In the genomic region with DNA sequence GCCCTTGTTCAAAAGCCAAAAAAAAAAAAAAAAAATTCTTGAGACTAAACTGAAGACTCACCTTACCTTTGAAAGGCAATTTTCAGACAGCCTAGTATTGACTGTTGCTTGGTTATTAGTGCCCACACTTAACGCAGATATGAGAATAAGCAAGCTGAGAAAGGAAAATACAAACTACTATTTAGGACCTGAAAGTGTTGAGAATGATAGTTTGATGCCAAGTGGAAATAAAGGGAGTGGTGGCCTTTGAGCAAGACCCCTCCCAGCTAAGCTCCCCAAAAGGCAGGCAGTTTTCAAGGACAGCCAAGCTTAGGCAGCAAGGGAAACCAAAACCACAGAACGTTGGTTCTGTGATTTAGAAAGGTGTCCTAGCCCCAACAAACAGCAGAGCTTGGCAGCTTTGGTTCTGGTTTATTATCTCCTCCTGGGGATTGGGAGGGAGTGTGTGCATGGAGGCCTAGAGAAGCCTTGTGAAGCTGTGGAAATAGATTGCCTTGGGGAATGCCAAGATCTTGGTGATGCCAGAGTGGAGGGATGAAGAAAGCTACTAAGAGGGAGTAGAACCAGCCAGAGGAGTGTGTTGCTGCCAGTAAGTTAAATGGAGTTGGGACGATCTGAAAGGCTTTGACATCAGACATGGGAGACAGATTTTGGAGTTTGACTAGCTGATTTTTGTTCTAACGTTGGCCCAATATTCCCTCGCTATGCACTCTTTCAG, we compare ENCODE assay signal across 17 mouse cellular contexts. TPM values are rescaled to one million over a fixed set of nuclear protein-coding genes. Genes with fewer than 3 reads are reported as not detected.
DNase-seq lines count a peak whose midpoint lies in the region; ATAC-seq and TF ChIP-seq lines count a peak whose summit lies in the region.
"Had no signal": no experiment of that assay in that cellular context is flagged by ENCODE, and none has a peak within 500 bp of the region (broad histone marks: within the 10 kb centered on the region; RNA-seq: fewer than 3 reads in every experiment).

No protein-coding gene starts in this region.

- no peaks in the 10 kb centered on the region for H3K4me1 ChIP-seq in forebrain, embryonic 11.5 days (replicated peaks; ENCODE audit: control insufficient read depth, insufficient read depth, low read length)
- no peaks in the 10 kb centered on the region for H3K4me1 ChIP-seq in forebrain, embryonic 13.5 days
- no peaks in the 10 kb centered on the region for H3K4me1 ChIP-seq in kidney, embryonic 16.5 days (ENCODE audit: insufficient read depth, low read length)
- no peaks in the 10 kb centered on the region for H3K4me1 ChIP-seq in intestine, postnatal 0 days (replicated peaks; ENCODE audit: control insufficient read depth, insufficient read depth, low read length)
- H3K4me1 ChIP-seq: megakaryocyte, embryonic 14.5 days had no signal

- no peak overlapping the region for H3K4me3 ChIP-seq in forebrain, embryonic 11.5 days (ENCODE audit: low read depth, low read length)
- no peak overlapping the region for H3K4me3 ChIP-seq in forebrain, embryonic 13.5 days
- H3K4me3 ChIP-seq in kidney, embryonic 16.5 days (ENCODE audit: low read length) = no peak overlapping the region
- no peak overlapping the region for H3K4me3 ChIP-seq in intestine, postnatal 0 days (ENCODE audit: low read depth, low read length)
- H3K4me3 ChIP-seq: megakaryocyte, embryonic 14.5 days had no signal

- peaks cover 58% of the 10 kb centered on the region for H3K36me3 ChIP-seq in forebrain, embryonic 11.5 days (ENCODE audit: control insufficient read depth, insufficient read depth, low read length)
- H3K36me3 ChIP-seq in forebrain, embryonic 13.5 days (ENCODE audit: poor library complexity, severe bottlenecking) = peaks cover 98% of the 10 kb centered on the region
- H3K36me3 ChIP-seq in kidney, embryonic 16.5 days (ENCODE audit: insufficient read depth, low read length) = peaks cover 92% of the 10 kb centered on the region
- peaks cover 95% of the 10 kb centered on the region for H3K36me3 ChIP-seq in intestine, postnatal 0 days (ENCODE audit: control insufficient read depth, insufficient read depth)

- DNase-seq in forebrain, embryonic 11.5 days (ENCODE audit: low spot score) = no peak
- no peak for DNase-seq in kidney, adult 11 months
- peak; percentile 32 for DNase-seq in 416B (ENCODE audit: low read depth)
- DNase-seq in right cerebral cortex, postnatal 4 days = no peak
- DNase-seq: cerebellum, adult 18-20 months; heart, postnatal 14 days; kidney, adult 18-20 months; thymus, adult 2 months had no signal

- H3K27me3 ChIP-seq in forebrain, embryonic 11.5 days (ENCODE audit: control insufficient read depth, insufficient read depth, low read length) = no peaks in the 10 kb centered on the region
- H3K27me3 ChIP-seq in forebrain, embryonic 13.5 days = no peaks in the 10 kb centered on the region
- no peaks in the 10 kb centered on the region for H3K27me3 ChIP-seq in kidney, embryonic 16.5 days (ENCODE audit: insufficient read depth, low read length)
- H3K27me3 ChIP-seq in intestine, postnatal 0 days (replicated peaks; ENCODE audit: control insufficient read depth, insufficient read depth, low read length) = no peaks in the 10 kb centered on the region
- H3K27me3 ChIP-seq: megakaryocyte, embryonic 14.5 days; Patski had no signal

- TF ChIP-seq CTCF in intestine, postnatal 0 days (IDR thresholded peaks at IDR 0.05; ENCODE audit: low read depth) = no peak

- no peak overlapping the region for H3K9ac ChIP-seq in forebrain, embryonic 11.5 days (ENCODE audit: low read length)
- H3K9ac ChIP-seq in forebrain, embryonic 13.5 days = no peak overlapping the region
- H3K9ac ChIP-seq in kidney, embryonic 16.5 days (replicated peaks; ENCODE audit: low read length) = no peak overlapping the region
- H3K9ac ChIP-seq in intestine, postnatal 0 days (ENCODE audit: low read depth, low read length) = no peak overlapping the region
- H3K9ac ChIP-seq: liver, embryonic 14.5 days had no signal

- 70% methylated on average over 5 of the region's 5 CpGs for WGBS in forebrain, embryonic 11.5 days
- 75% methylated on average over 5 of the region's 5 CpGs for WGBS in forebrain, embryonic 13.5 days
- 59% methylated on average over 5 of the region's 5 CpGs for WGBS in kidney, embryonic 16.5 days
- WGBS in intestine, postnatal 0 days = 65% methylated on average over 5 of the region's 5 CpGs

- H3K9me3 ChIP-seq in forebrain, embryonic 11.5 days (ENCODE audit: control insufficient read depth, low read length) = no peaks in the 10 kb centered on the region
- H3K9me3 ChIP-seq in forebrain, embryonic 13.5 days (replicated peaks) = no peaks in the 10 kb centered on the region
- H3K9me3 ChIP-seq in kidney, embryonic 16.5 days (ENCODE audit: low read length) = no peaks in the 10 kb centered on the region; the same call in 1 of the 2 replicates
- H3K9me3 ChIP-seq in intestine, postnatal 0 days (ENCODE audit: control insufficient read depth) = no peaks in the 10 kb centered on the region

- ATAC-seq in forebrain, embryonic 11.5 days (replicated peaks; ENCODE audit: low FRiP score) = no peak
- no peak for ATAC-seq in forebrain, embryonic 13.5 days
- no peak for ATAC-seq in kidney, embryonic 16.5 days (ENCODE audit: low FRiP score, low TSS enrichment)
- no peak for ATAC-seq in intestine, postnatal 0 days
- no peak for ATAC-seq in granulocyte monocyte progenitor cell, adult 5-6 weeks (replicated peaks; ENCODE audit: poor library complexity, severe bottlenecking)
- ATAC-seq: Patski had no signal

- H3K4me2 ChIP-seq in forebrain, embryonic 11.5 days (ENCODE audit: low read depth, low read length, severe bottlenecking) = no peak overlapping the region
- no peak overlapping the region for H3K4me2 ChIP-seq in forebrain, embryonic 13.5 days
- H3K4me2 ChIP-seq in kidney, embryonic 16.5 days (replicated peaks; ENCODE audit: low read depth, low read length) = no peak overlapping the region
- no peak overlapping the region for H3K4me2 ChIP-seq in intestine, postnatal 0 days (replicated peaks; ENCODE audit: low read depth)

- H3K27ac ChIP-seq in forebrain, embryonic 11.5 days (ENCODE audit: low read depth, low read length) = 0 out of 2 replicates have a peak overlapping the region, but pooled peaks have one; percentile 6
- no peak overlapping the region for H3K27ac ChIP-seq in forebrain, embryonic 13.5 days
- peak overlapping the region; percentile 33; the same call in 1 of the 2 replicates for H3K27ac ChIP-seq in kidney, embryonic 16.5 days (ENCODE audit: low read length)
- H3K27ac ChIP-seq in intestine, postnatal 0 days (ENCODE audit: low read depth, low read length) = peak overlapping the region; percentile 11; the same call in 1 of the 2 replicates
- H3K27ac ChIP-seq: liver, embryonic 14.5 days had no signal

RNA-seq across cellular contexts. Expression of gene Bag6, which starts 13.1 kb away (rescaled TPM):
- polyA plus RNA-seq in forebrain, embryonic 11.5 days (2014; fragmentation: Nextera tagmentation; extraction: Ambion mirVana) = 96.6 and 100 TPM in 2 replicates
- 82.5 and 82.6 TPM in 2 replicates for polyA plus RNA-seq in forebrain, embryonic 13.5 days (2015; fragmentation: Nextera tagmentation; extraction: Ambion mirVana)
- polyA plus RNA-seq in kidney, embryonic 16.5 days (2015; fragmentation: Nextera tagmentation; extraction: Ambion mirVana) = 56.4 TPM in 2 replicates
- polyA plus RNA-seq in intestine, postnatal 0 days (2015; fragmentation: Nextera tagmentation; extraction: Ambion mirVana) = 37.4 and 46.0 TPM in 2 replicates
- total RNA-seq in granulocyte monocyte progenitor cell, adult 5-6 weeks (2014; fragmentation: Nextera tagmentation) = 93.9 and 111 TPM in 2 replicates
- total RNA-seq in granulocyte monocyte progenitor cell, adult 5-6 weeks (2017) = 68.8 and 74.0 TPM in 2 replicates

RNA-seq across cellular contexts. Expression of gene Apom, which starts 16.2 kb away (rescaled TPM):
- polyA plus RNA-seq in forebrain, embryonic 11.5 days (2014; fragmentation: Nextera tagmentation; extraction: Ambion mirVana) = 0.64 and 0.88 TPM in 2 replicates
- polyA plus RNA-seq in forebrain, embryonic 13.5 days (2015; fragmentation: Nextera tagmentation; extraction: Ambion mirVana) = 0.93 and 0.99 TPM in 2 replicates
- 22.2 and 27.5 TPM in 2 replicates for polyA plus RNA-seq in kidney, embryonic 16.5 days (2015; fragmentation: Nextera tagmentation; extraction: Ambion mirVana)
- polyA plus RNA-seq in intestine, postnatal 0 days (2015; fragmentation: Nextera tagmentation; extraction: Ambion mirVana) = 18.3 and 22.5 TPM in 2 replicates
- not detected in 2 replicates for total RNA-seq in granulocyte monocyte progenitor cell, adult 5-6 weeks (2014; fragmentation: Nextera tagmentation)
- total RNA-seq in granulocyte monocyte progenitor cell, adult 5-6 weeks (2017) = 1.2 TPM in 1 of 2 replicates, not detected in the other
- total RNA-seq: gastrocnemius, adult 8-10 months; heart, postnatal 14 days; layer of hippocampus, postnatal 25 days had no signal

RNA-seq across cellular contexts. Expression of gene Prrc2a, which starts 16.6 kb away (rescaled TPM):
- 277 and 281 TPM in 2 replicates for polyA plus RNA-seq in forebrain, embryonic 11.5 days (2014; fragmentation: Nextera tagmentation; extraction: Ambion mirVana)
- 213 TPM in 2 replicates for polyA plus RNA-seq in forebrain, embryonic 13.5 days (2015; fragmentation: Nextera tagmentation; extraction: Ambion mirVana)
- polyA plus RNA-seq in kidney, embryonic 16.5 days (2015; fragmentation: Nextera tagmentation; extraction: Ambion mirVana) = 166 and 215 TPM in 2 replicates
- polyA plus RNA-seq in intestine, postnatal 0 days (2015; fragmentation: Nextera tagmentation; extraction: Ambion mirVana) = 40.0 and 54.1 TPM in 2 replicates
- total RNA-seq in granulocyte monocyte progenitor cell, adult 5-6 weeks (2014; fragmentation: Nextera tagmentation) = 254 and 306 TPM in 2 replicates
- 43.2 and 67.9 TPM in 2 replicates for total RNA-seq in granulocyte monocyte progenitor cell, adult 5-6 weeks (2017)

RNA-seq across cellular contexts. Expression of gene D17H6S53E, which starts 21.9 kb away (rescaled TPM):
- 8.6 and 8.7 TPM in 2 replicates for polyA plus RNA-seq in forebrain, embryonic 11.5 days (2014; fragmentation: Nextera tagmentation; extraction: Ambion mirVana)
- polyA plus RNA-seq in forebrain, embryonic 13.5 days (2015; fragmentation: Nextera tagmentation; extraction: Ambion mirVana) = 8.3 and 8.6 TPM in 2 replicates
- polyA plus RNA-seq in kidney, embryonic 16.5 days (2015; fragmentation: Nextera tagmentation; extraction: Ambion mirVana) = 8.5 and 12.0 TPM in 2 replicates
- polyA plus RNA-seq in intestine, postnatal 0 days (2015; fragmentation: Nextera tagmentation; extraction: Ambion mirVana) = 26.3 and 29.7 TPM in 2 replicates
- 16.3 and 18.4 TPM in 2 replicates for total RNA-seq in granulocyte monocyte progenitor cell, adult 5-6 weeks (2014; fragmentation: Nextera tagmentation)
- 7.9 and 10.7 TPM in 2 replicates for total RNA-seq in granulocyte monocyte progenitor cell, adult 5-6 weeks (2017)

RNA-seq across cellular contexts. Expression of gene Csnk2b, which starts 26.2 kb away (rescaled TPM):
- 296 and 297 TPM in 2 replicates for polyA plus RNA-seq in forebrain, embryonic 11.5 days (2014; fragmentation: Nextera tagmentation; extraction: Ambion mirVana)
- 339 and 356 TPM in 2 replicates for polyA plus RNA-seq in forebrain, embryonic 13.5 days (2015; fragmentation: Nextera tagmentation; extraction: Ambion mirVana)
- 293 and 308 TPM in 2 replicates for polyA plus RNA-seq in kidney, embryonic 16.5 days (2015; fragmentation: Nextera tagmentation; extraction: Ambion mirVana)
- 262 and 264 TPM in 2 replicates for polyA plus RNA-seq in intestine, postnatal 0 days (2015; fragmentation: Nextera tagmentation; extraction: Ambion mirVana)
- total RNA-seq in granulocyte monocyte progenitor cell, adult 5-6 weeks (2014; fragmentation: Nextera tagmentation) = 289 and 384 TPM in 2 replicates
- total RNA-seq in granulocyte monocyte progenitor cell, adult 5-6 weeks (2017) = 277 and 317 TPM in 2 replicates
